9 mouse cellular contexts compared by ENCODE assay signal in genomic region chr2:122301921-122302573, GRCm38 (mm10). TPM values are rescaled to one million over a fixed set of nuclear protein-coding genes. Genes with fewer than 3 reads are reported as not detected.
DNase-seq lines count a peak whose midpoint lies in the region; ATAC-seq lines count a peak whose summit lies in the region.
"Had no signal": no experiment of that assay in that cellular context is flagged by ENCODE, and none has a peak within 500 bp of the region (broad histone marks: within the 10 kb centered on the region; RNA-seq: fewer than 3 reads in every experiment).

No protein-coding gene starts in this region.

- no peak for DNase-seq in kidney, postnatal 14 days
- no peak for DNase-seq in embryonic facial prominence, embryonic 14.5 days (ENCODE audit: low spot score)
- no peak for DNase-seq in thymus, postnatal 36 days
- no peak for DNase-seq in kidney, postnatal 36 days
- no peak for DNase-seq in gastrocnemius, postnatal 36 days

- H3K36me3 ChIP-seq in kidney, embryonic 16.5 days (ENCODE audit: insufficient read depth, low read length), result no peaks in the 10 kb centered on the region
- H3K36me3 ChIP-seq in embryonic facial prominence, embryonic 14.5 days (ENCODE audit: control insufficient read depth, insufficient read depth, low read length), result no peaks in the 10 kb centered on the region
- H3K36me3 ChIP-seq in intestine, embryonic 16.5 days (ENCODE audit: control insufficient read depth, insufficient read depth, low read length), result no peaks in the 10 kb centered on the region
- H3K36me3 ChIP-seq in neural tube, embryonic 12.5 days, result no peaks in the 10 kb centered on the region

- WGBS in kidney, embryonic 16.5 days, result 7% methylated on average over 23 of the region's 23 CpGs
- WGBS in embryonic facial prominence, embryonic 14.5 days, result 5% methylated on average over 23 of the region's 23 CpGs
- WGBS in intestine, embryonic 16.5 days, result 10% methylated on average over 23 of the region's 23 CpGs
- WGBS in neural tube, embryonic 12.5 days, result 8% methylated on average over 23 of the region's 23 CpGs

- peaks cover 24% of the 10 kb centered on the region for H3K4me1 ChIP-seq in kidney, embryonic 16.5 days (ENCODE audit: insufficient read depth, low read length)
- peaks cover 10% of the 10 kb centered on the region for H3K4me1 ChIP-seq in embryonic facial prominence, embryonic 14.5 days (ENCODE audit: control insufficient read depth, insufficient read depth, low read length)
- peaks cover 28% of the 10 kb centered on the region for H3K4me1 ChIP-seq in intestine, embryonic 16.5 days (ENCODE audit: control insufficient read depth, insufficient read depth, low read length)
- peaks cover 28% of the 10 kb centered on the region for H3K4me1 ChIP-seq in neural tube, embryonic 12.5 days

- no peaks in the 10 kb centered on the region for H3K9me3 ChIP-seq in kidney, embryonic 16.5 days (ENCODE audit: low read length)
- H3K9me3 ChIP-seq in embryonic facial prominence, embryonic 14.5 days (ENCODE audit: control insufficient read depth, low read length), result no peaks in the 10 kb centered on the region
- no peaks in the 10 kb centered on the region for H3K9me3 ChIP-seq in intestine, embryonic 16.5 days (ENCODE audit: control insufficient read depth, low read length)
- no peaks in the 10 kb centered on the region for H3K9me3 ChIP-seq in neural tube, embryonic 12.5 days

- H3K4me3 ChIP-seq in kidney, embryonic 16.5 days (ENCODE audit: low read length), result peak overlapping the region; percentile 43
- peak overlapping the region; percentile 42 for H3K4me3 ChIP-seq in embryonic facial prominence, embryonic 14.5 days (ENCODE audit: low read depth, low read length)
- peak overlapping the region; percentile 45 for H3K4me3 ChIP-seq in intestine, embryonic 16.5 days (ENCODE audit: low read length)
- H3K4me3 ChIP-seq in neural tube, embryonic 12.5 days, result peak overlapping the region; percentile 36

- H3K27me3 ChIP-seq in kidney, embryonic 16.5 days (ENCODE audit: insufficient read depth, low read length), result peaks cover 85% of the 10 kb centered on the region
- peaks cover 87% of the 10 kb centered on the region for H3K27me3 ChIP-seq in embryonic facial prominence, embryonic 14.5 days (replicated peaks; ENCODE audit: control insufficient read depth, insufficient read depth, low read length)
- peaks cover 57% of the 10 kb centered on the region for H3K27me3 ChIP-seq in intestine, embryonic 16.5 days (replicated peaks; ENCODE audit: control insufficient read depth, insufficient read depth, low read length)
- H3K27me3 ChIP-seq in neural tube, embryonic 12.5 days (replicated peaks), result peaks cover 88% of the 10 kb centered on the region

- no peak for ATAC-seq in kidney, embryonic 16.5 days (ENCODE audit: low FRiP score, low TSS enrichment)
- no peak for ATAC-seq in embryonic facial prominence, embryonic 14.5 days (ENCODE audit: low read depth)
- no peak for ATAC-seq in intestine, embryonic 16.5 days
- no peak for ATAC-seq in neural tube, embryonic 12.5 days (ENCODE audit: low FRiP score, low read depth)

- H3K9ac ChIP-seq in kidney, embryonic 16.5 days (replicated peaks; ENCODE audit: low read length), result no peak overlapping the region
- H3K9ac ChIP-seq in embryonic facial prominence, embryonic 14.5 days (ENCODE audit: low read depth, low read length), result peak overlapping the region; percentile 48
- H3K9ac ChIP-seq in intestine, embryonic 16.5 days (ENCODE audit: low read depth, low read length), result no peak overlapping the region
- peak overlapping the region; percentile 42; the same call in 1 of the 2 replicates for H3K9ac ChIP-seq in neural tube, embryonic 12.5 days

- intact Hi-C loops in gastrocnemius, postnatal 36 days (cut with DNase I), result loop anchor here (5.0 kb wide), 1 partner anchor 110 kb away; no protein-coding TSS in a partner anchor

- H3K27ac ChIP-seq in kidney, embryonic 16.5 days (ENCODE audit: low read length), result no peak overlapping the region
- H3K27ac ChIP-seq in embryonic facial prominence, embryonic 14.5 days (replicated peaks; ENCODE audit: low read depth, low read length), result no peak overlapping the region
- H3K27ac ChIP-seq in intestine, embryonic 16.5 days (ENCODE audit: low read length), result no peak overlapping the region
- no peak overlapping the region for H3K27ac ChIP-seq in neural tube, embryonic 12.5 days

- H3K4me2 ChIP-seq in kidney, embryonic 16.5 days (replicated peaks; ENCODE audit: low read depth, low read length), result peak overlapping the region; percentile 56
- peak overlapping the region; percentile 67 for H3K4me2 ChIP-seq in embryonic facial prominence, embryonic 14.5 days (ENCODE audit: low read depth, low read length)
- peak overlapping the region; percentile 81 for H3K4me2 ChIP-seq in intestine, embryonic 16.5 days (ENCODE audit: low read depth, low read length)
- H3K4me2 ChIP-seq in neural tube, embryonic 12.5 days (replicated peaks), result peak overlapping the region; percentile 81

RNA-seq across cellular contexts. Expression of gene Duoxa2, which starts 3.3 kb away (rescaled TPM):
- polyA plus RNA-seq in kidney, embryonic 16.5 days (2015; fragmentation: Nextera tagmentation; extraction: Ambion mirVana), result not detected in 2 replicates
- polyA plus RNA-seq in embryonic facial prominence, embryonic 14.5 days (2014; fragmentation: Nextera tagmentation; extraction: Ambion mirVana), result 0.71 TPM in 1 of 2 replicates, not detected in the other
- polyA plus RNA-seq in intestine, embryonic 16.5 days (2015; fragmentation: Nextera tagmentation; extraction: Ambion mirVana), result 0.16 and 0.24 TPM in 2 replicates
- not detected in 2 replicates for polyA plus RNA-seq in neural tube, embryonic 12.5 days (2016; fragmentation: Nextera tagmentation; extraction: Ambion mirVana)
- not detected for total RNA-seq in gastrocnemius, postnatal 36 days (2021)
- total RNA-seq: left cerebral cortex, postnatal 14 days had no signal

RNA-seq across cellular contexts. Expression of gene Duox2, which starts 3.8 kb away (rescaled TPM):
- 0.06 TPM in 2 replicates for polyA plus RNA-seq in kidney, embryonic 16.5 days (2015; fragmentation: Nextera tagmentation; extraction: Ambion mirVana)
- polyA plus RNA-seq in embryonic facial prominence, embryonic 14.5 days (2014; fragmentation: Nextera tagmentation; extraction: Ambion mirVana), result 0.04 and 0.14 TPM in 2 replicates
- polyA plus RNA-seq in intestine, embryonic 16.5 days (2015; fragmentation: Nextera tagmentation; extraction: Ambion mirVana), result 0.06 and 0.07 TPM in 2 replicates
- polyA plus RNA-seq in neural tube, embryonic 12.5 days (2016; fragmentation: Nextera tagmentation; extraction: Ambion mirVana), result 0.04 TPM in 1 of 2 replicates, not detected in the other
- under 1 TPM in 1 of 2 experiments, not detected in 1; 0.17 TPM for total RNA-seq in gastrocnemius, postnatal 36 days (2021)

RNA-seq across cellular contexts. Expression of gene Duoxa1, which starts 11.5 kb away (rescaled TPM):
- 0.15 TPM in 1 of 2 replicates, not detected in the other for polyA plus RNA-seq in kidney, embryonic 16.5 days (2015; fragmentation: Nextera tagmentation; extraction: Ambion mirVana)
- polyA plus RNA-seq in embryonic facial prominence, embryonic 14.5 days (2014; fragmentation: Nextera tagmentation; extraction: Ambion mirVana), result 3.6 and 4.2 TPM in 2 replicates
- polyA plus RNA-seq in intestine, embryonic 16.5 days (2015; fragmentation: Nextera tagmentation; extraction: Ambion mirVana), result not detected in 2 replicates
- 0.23 TPM in 1 of 2 replicates, not detected in the other for polyA plus RNA-seq in neural tube, embryonic 12.5 days (2016; fragmentation: Nextera tagmentation; extraction: Ambion mirVana)
- under 1 TPM; 0.41 to 0.49 TPM for total RNA-seq in gastrocnemius, postnatal 36 days (2021)
- total RNA-seq: left cerebral cortex, postnatal 14 days had no signal

RNA-seq across cellular contexts. Expression of gene Duox1, which starts 13.4 kb away (rescaled TPM):
- polyA plus RNA-seq in kidney, embryonic 16.5 days (2015; fragmentation: Nextera tagmentation; extraction: Ambion mirVana), result 0.05 TPM in 1 of 2 replicates, not detected in the other
- 0.34 and 0.67 TPM in 2 replicates for polyA plus RNA-seq in embryonic facial prominence, embryonic 14.5 days (2014; fragmentation: Nextera tagmentation; extraction: Ambion mirVana)
- polyA plus RNA-seq in intestine, embryonic 16.5 days (2015; fragmentation: Nextera tagmentation; extraction: Ambion mirVana), result 0.06 TPM in 1 of 2 replicates, not detected in the other
- 0.10 and 0.15 TPM in 2 replicates for polyA plus RNA-seq in neural tube, embryonic 12.5 days (2016; fragmentation: Nextera tagmentation; extraction: Ambion mirVana)
- total RNA-seq in gastrocnemius, postnatal 36 days (2021), result under 1 TPM; 0.47 to 0.66 TPM

Comparison
In these comparisons a context has a peak if more than half of its experiments do, and no peak if none do; other contexts are left out.
1. H3K9ac ChIP-seq: peak in embryonic facial prominence, embryonic 14.5 days (single experiment) and neural tube, embryonic 12.5 days (single experiment); none in kidney, embryonic 16.5 days (single experiment) and intestine, embryonic 16.5 days (single experiment).
2. Peak in every context shown above with its lines, with median percentiles within 50 percentile points of each other: H3K4me2 ChIP-seq and H3K4me3 ChIP-seq.